Mouse (Mus musculus): ENCODE data around the gene Dip2b. TPM values are rescaled to one million over a fixed set of nuclear protein-coding genes. Genes with fewer than 3 reads are reported as not detected.

Gene Dip2b
- polyA plus RNA-seq, 1 experiment from 2014 or later: 15.0 TPM

DNA sequence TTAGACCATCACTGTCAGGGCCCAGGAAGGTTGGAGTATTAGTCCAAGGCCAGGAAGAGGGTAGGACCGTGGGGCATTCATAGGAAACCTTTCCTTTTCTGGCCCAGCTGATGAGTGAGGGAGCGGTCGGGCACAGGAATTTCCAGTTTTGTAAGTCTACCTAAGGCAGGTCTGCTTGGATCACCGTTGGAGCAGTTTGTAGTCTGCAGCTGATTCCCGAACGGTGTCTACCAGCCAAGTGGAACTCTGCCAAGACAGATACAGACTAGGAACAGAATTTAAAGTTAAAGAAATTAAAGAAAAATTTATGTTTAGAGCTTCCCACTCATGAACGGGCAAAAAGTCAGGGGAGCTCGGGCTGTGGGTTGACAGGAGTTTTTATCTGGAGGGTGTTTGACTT is 9.0 kb upstream of the Dip2b start:
- no peak overlapping the region for H3K4me2 ChIP-seq (replicated peaks)
- WGBS: 78% methylated on average over 8 of the region's 8 CpGs

DNA sequence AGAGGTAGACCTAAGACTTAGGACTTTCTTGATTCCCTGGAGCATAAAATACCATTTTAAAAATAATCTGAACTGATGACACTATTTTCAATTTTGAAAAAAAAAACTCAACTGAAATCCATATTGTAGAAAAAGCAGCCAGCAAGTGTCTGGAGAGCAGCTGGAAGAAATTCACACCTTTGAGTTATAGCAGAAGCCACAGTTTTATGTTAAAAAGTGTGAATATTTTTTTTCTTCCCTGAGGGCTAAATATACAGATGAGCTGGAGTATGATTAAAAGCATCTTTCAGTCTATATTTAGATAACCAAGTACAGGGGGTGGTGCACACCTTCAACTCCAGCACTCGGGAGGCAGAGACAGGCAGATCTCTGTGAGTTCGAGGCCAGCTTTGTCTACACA is 8.6 kb upstream of the Dip2b start:
- no peak for ATAC-seq (ENCODE audit: insufficient number of reproducible peaks, insufficient read depth, low FRiP score, low TSS enrichment)
- no peak overlapping the region for H3K27ac ChIP-seq
- no peaks in the 10 kb centered on the region for H3K27me3 ChIP-seq
- H3K4me3 ChIP-seq: no peak overlapping the region
- H3K9me3 ChIP-seq: no peaks in the 10 kb centered on the region
- H3K4me1 ChIP-seq: no peaks in the 10 kb centered on the region
- no peaks in the 10 kb centered on the region for H3K36me3 ChIP-seq
- no peak overlapping the region for H3K4me2 ChIP-seq (replicated peaks)
- WGBS: 92% methylated on average over 2 of the region's 2 CpGs
- H3K9ac ChIP-seq: no peak overlapping the region

More for the DNA sequence above, 9.0 kb upstream of the Dip2b start:
- no peaks in the 10 kb centered on the region for H3K9me3 ChIP-seq
- H3K36me3 ChIP-seq: no peaks in the 10 kb centered on the region
- no peak overlapping the region for H3K4me3 ChIP-seq
- H3K27me3 ChIP-seq: no peaks in the 10 kb centered on the region
- H3K9ac ChIP-seq: no peak overlapping the region
- ATAC-seq (ENCODE audit: insufficient number of reproducible peaks, insufficient read depth, low FRiP score, low TSS enrichment): no peak
- no peak overlapping the region for H3K27ac ChIP-seq
- H3K4me1 ChIP-seq: no peaks in the 10 kb centered on the region

GRCm38 (mm10) chr15:100032546-100032945 is 5.9 kb upstream of the Dip2b start:
- 89% methylated on average over 3 of the region's 3 CpGs for WGBS
- Histone ChIP-seq H3K27me3 (0 out of 2 replicates have a peak, but pooled peaks cover under 1% of the 10 kb centered on the region), H3K4me1 (no peaks in the 10 kb centered on the region), H3K4me2 (replicated peaks) (no peak overlapping the region), H3K27ac (no peak overlapping the region), H3K36me3 (no peaks in the 10 kb centered on the region), H3K9ac (no peak overlapping the region), H3K4me3 (no peak overlapping the region), H3K9me3 (no peaks in the 10 kb centered on the region)
- ATAC-seq (ENCODE audit: insufficient number of reproducible peaks, insufficient read depth, low FRiP score, low TSS enrichment): no peak

- peak overlapping the region; percentile 76 for H3K4me2 ChIP-seq (replicated peaks)
- peak overlapping the region; percentile 97 for H3K27ac ChIP-seq
- H3K4me3 ChIP-seq: peak overlapping the region; percentile 90
- H3K36me3 ChIP-seq: no peaks in the 10 kb centered on the region
- peak overlapping the region; percentile 96 for H3K9ac ChIP-seq
- H3K4me1 ChIP-seq: peaks cover 21% of the 10 kb centered on the region
- ATAC-seq (ENCODE audit: insufficient number of reproducible peaks, insufficient read depth, low FRiP score, low TSS enrichment): peak; percentile 74
- under 1% methylated on average over 36 of the region's 36 CpGs for WGBS
- H3K27me3 ChIP-seq: peaks cover 4% of the 10 kb centered on the region
- H3K9me3 ChIP-seq: no peaks in the 10 kb centered on the region
Observed at GRCm38 (mm10) chr15:100039001-100039701, 687 bp downstream of the Dip2b start.

DNA sequence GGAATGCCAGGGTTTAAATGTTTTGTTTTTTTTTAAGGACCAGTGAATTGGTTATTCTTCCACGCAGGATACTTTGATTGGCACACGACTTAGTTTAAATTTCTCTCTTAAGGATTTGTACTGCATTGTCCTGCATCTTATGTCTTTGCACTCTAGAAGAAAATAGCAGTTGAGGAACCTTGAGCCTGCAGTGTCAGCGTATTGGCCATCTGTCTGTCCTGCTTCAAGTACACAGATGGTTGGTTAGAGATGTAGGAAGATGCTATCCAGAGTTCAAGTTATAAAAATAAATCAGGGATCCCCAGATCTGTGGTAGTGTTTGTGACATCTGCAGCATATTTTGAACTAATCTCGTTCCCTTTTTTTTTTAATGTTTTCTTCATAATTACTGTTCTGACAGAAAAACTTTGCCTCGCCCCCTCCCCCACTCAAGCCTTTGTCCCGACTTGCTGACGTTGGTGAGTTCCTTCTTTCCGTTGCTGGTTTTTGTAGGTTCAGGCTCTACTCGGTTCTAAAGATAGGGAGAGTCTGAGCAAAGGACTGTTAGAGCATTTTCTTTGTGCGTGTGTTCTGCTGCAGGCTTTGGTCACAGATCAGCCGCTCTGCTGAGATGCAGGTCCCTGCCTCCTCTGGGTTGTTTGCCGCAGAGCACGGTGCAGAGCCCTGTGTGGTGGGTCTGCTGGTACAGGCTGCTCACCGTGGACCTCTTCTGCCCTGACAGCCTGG is 2.2 kb downstream of the Dip2b start:
- Histone ChIP-seq H3K36me3 (no peaks in the 10 kb centered on the region), H3K4me1 (peaks cover 31% of the 10 kb centered on the region), H3K4me3 (peak overlapping the region; percentile 4; the same call in 1 of the 2 replicates), H3K9ac (peak overlapping the region; percentile 32; the same call in 1 of the 2 replicates), H3K4me2 (replicated peaks) (peak overlapping the region; percentile 76), H3K27ac (no peak overlapping the region), H3K9me3 (no peaks in the 10 kb centered on the region), H3K27me3 (peaks cover 4% of the 10 kb centered on the region)
- ATAC-seq (ENCODE audit: insufficient number of reproducible peaks, insufficient read depth, low FRiP score, low TSS enrichment): no peak
- WGBS: 32% methylated on average over 14 of the region's 14 CpGs

DNA sequence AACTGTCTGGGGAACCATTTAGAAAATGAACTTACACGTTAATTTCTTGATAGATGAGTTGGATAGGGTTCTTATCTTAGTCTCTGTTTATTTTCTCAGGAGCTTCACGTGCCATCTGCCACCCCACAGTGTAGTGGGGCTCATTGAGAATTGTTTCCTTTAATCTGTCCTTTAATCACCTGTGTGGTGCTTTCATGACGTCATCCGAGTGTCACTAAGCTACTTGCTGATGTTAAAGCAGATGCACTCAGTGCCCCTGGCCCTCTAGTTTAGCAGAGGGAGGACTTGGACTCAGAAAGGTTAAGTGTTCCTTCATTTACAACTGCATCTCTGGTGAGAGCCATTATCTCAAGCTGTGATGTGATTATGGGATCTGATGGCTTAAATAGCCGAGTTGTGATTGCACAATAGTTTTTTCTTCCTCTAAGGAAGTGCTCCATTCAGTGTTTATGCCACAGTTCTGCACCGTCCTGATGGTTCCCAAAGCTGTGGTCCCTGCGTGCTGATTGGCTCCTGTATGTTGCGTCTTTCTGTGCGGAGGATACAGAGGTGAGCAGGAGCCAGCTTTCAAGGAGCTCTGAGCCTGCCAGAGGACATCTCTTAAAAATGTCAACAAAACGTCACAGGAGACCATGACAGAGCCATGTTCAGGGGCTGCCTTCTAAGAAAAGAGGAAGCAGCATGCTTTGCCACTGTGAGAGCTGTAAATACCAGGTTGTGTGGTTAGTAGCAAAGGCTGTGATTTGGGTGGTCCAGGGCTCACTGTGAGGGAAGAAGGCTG is 3.0 kb downstream of the Dip2b start:
- Histone ChIP-seq H3K27me3 (peaks cover 4% of the 10 kb centered on the region), H3K4me1 (peaks cover 37% of the 10 kb centered on the region), H3K4me3 (no peak overlapping the region), H3K36me3 (no peaks in the 10 kb centered on the region), H3K9me3 (no peaks in the 10 kb centered on the region), H3K27ac (peak overlapping the region; percentile 37), H3K9ac (peak overlapping the region; percentile 32; the same call in 1 of the 2 replicates), H3K4me2 (replicated peaks) (peak overlapping the region; percentile 76)
- 46% methylated on average over 10 of the region's 10 CpGs for WGBS
- ATAC-seq (ENCODE audit: insufficient number of reproducible peaks, insufficient read depth, low FRiP score, low TSS enrichment): no peak

DNA sequence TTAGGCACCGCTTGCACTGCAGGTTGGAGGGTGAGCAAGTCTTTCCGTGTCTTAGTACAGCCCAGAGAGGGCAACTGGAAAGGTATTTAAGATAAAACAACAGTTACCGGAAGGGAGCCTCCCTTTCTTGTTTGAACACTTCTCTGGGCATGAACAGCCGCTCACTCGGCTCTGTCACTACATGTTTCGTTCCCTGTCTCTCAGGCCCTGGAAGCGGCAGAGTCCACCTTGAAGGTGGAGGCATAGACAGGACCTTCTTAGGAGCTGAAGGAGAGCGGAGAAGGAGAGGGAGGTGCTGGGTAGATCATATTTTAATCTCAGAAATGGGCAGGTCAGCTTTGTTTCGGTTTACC is 3.6 kb downstream of the Dip2b start:
- 77% methylated on average over 9 of the region's 9 CpGs for WGBS
- peak overlapping the region; percentile 37; the same call in 1 of the 2 replicates for H3K27ac ChIP-seq
- ATAC-seq (ENCODE audit: insufficient number of reproducible peaks, insufficient read depth, low FRiP score, low TSS enrichment): no peak
- no peaks in the 10 kb centered on the region for H3K9me3 ChIP-seq
- peaks cover 4% of the 10 kb centered on the region for H3K27me3 ChIP-seq
- no peak overlapping the region for H3K4me2 ChIP-seq (replicated peaks)
- H3K4me3 ChIP-seq: no peak overlapping the region
- no peak overlapping the region for H3K9ac ChIP-seq
- H3K36me3 ChIP-seq: no peaks in the 10 kb centered on the region
- H3K4me1 ChIP-seq: peaks cover 37% of the 10 kb centered on the region

GRCm38 (mm10) chr15:100045576-100045975 is 7.1 kb downstream of the Dip2b start:
- 0 out of 2 replicates have a peak, but pooled peaks cover 5% of the 10 kb centered on the region for H3K36me3 ChIP-seq
- ATAC-seq (ENCODE audit: insufficient number of reproducible peaks, insufficient read depth, low FRiP score, low TSS enrichment): no peak
- no peak overlapping the region for H3K27ac ChIP-seq
- no peak overlapping the region for H3K9ac ChIP-seq
- H3K27me3 ChIP-seq: no peaks in the 10 kb centered on the region
- no peak overlapping the region for H3K4me2 ChIP-seq (replicated peaks)
- WGBS: 52% methylated on average over 6 of the region's 6 CpGs
- H3K4me1 ChIP-seq: peaks cover 32% of the 10 kb centered on the region
- no peaks in the 10 kb centered on the region for H3K9me3 ChIP-seq
- H3K4me3 ChIP-seq: no peak overlapping the region

DNA sequence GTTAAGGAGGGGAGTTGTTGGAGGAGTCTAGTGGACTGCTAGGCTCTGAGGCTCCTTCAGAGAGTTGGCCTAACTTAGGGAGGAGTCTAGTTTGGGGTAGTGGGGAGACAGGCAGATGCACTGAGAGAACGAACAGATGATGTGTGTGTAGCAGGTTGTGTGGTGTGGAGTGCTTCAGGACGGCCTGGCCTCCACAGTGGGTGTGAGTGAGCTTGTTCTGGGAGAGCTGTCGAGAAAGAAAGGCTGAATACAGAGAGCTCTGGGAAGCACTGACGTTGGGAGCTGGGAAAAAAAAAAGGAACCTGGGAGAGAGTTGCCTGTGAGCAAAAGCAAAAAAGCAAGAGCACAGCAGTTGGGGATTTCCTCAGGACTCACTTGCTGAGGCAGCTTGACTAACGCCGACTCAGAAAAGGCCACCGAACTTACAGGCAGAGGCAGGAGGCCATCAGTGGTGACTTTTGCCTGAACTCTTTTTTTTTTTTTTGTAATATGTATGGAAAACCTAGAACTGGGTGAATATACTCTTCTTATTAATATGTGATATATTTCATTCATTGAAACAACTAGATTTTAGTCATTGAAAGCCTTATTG is 11.1 kb downstream of the Dip2b start:
- Histone ChIP-seq H3K4me2 (replicated peaks) (no peak overlapping the region), H3K27ac (no peak overlapping the region), H3K27me3 (no peaks in the 10 kb centered on the region), H3K9ac (no peak overlapping the region), H3K9me3 (no peaks in the 10 kb centered on the region), H3K4me1 (peaks cover 15% of the 10 kb centered on the region; the same call in 1 of the 2 replicates), H3K4me3 (no peak overlapping the region), H3K36me3 (peaks cover 8% of the 10 kb centered on the region; the same call in 1 of the 2 replicates)
- WGBS: 85% methylated on average over 7 of the region's 7 CpGs
- no peak for ATAC-seq (ENCODE audit: insufficient number of reproducible peaks, insufficient read depth, low FRiP score, low TSS enrichment)

DNA sequence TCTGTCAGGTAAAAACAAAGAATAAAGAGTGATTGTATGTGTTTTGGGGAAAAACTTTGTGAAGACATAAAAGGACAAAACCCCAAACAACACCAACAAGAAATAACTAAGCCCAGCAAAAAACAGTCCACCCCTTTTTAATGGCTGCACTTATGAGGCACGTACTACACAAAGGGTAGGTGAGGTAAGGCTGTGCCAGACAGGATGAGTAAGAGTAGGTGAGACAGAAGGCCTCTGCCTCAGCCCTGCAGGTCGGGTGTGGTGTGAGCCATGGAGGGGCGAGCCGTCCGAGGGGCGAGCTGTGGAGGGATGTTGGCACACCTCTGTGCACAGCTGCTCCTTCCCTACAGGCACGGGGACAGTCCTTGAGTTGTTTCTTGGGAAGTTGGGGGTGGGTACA is 12.5 kb downstream of the Dip2b start:
- H3K4me2 ChIP-seq (replicated peaks): no peak overlapping the region
- 83% methylated on average over 7 of the region's 7 CpGs for WGBS
- H3K27ac ChIP-seq: no peak overlapping the region
- ATAC-seq (ENCODE audit: insufficient number of reproducible peaks, insufficient read depth, low FRiP score, low TSS enrichment): no peak
- no peak overlapping the region for H3K9ac ChIP-seq
- peaks cover 8% of the 10 kb centered on the region; the same call in 1 of the 2 replicates for H3K36me3 ChIP-seq
- H3K4me1 ChIP-seq: peaks cover 3% of the 10 kb centered on the region; the same call in 1 of the 2 replicates
- no peaks in the 10 kb centered on the region for H3K9me3 ChIP-seq
- H3K4me3 ChIP-seq: no peak overlapping the region
- H3K27me3 ChIP-seq: no peaks in the 10 kb centered on the region

- Histone ChIP-seq H3K27me3 (no peaks in the 10 kb centered on the region), H3K9ac (no peak overlapping the region), H3K4me3 (no peak overlapping the region), H3K4me1 (no peaks in the 10 kb centered on the region), H3K4me2 (replicated peaks) (no peak overlapping the region), H3K9me3 (no peaks in the 10 kb centered on the region), H3K27ac (no peak overlapping the region), H3K36me3 (peaks cover 8% of the 10 kb centered on the region; the same call in 1 of the 2 replicates)
- 59% methylated on average over 3 of the region's 3 CpGs for WGBS
- no peak for ATAC-seq (ENCODE audit: insufficient number of reproducible peaks, insufficient read depth, low FRiP score, low TSS enrichment)
Observed at GRCm38 (mm10) chr15:100052726-100053125, 14.3 kb downstream of the Dip2b start.
